Mouse (Mus musculus): ENCODE measurements around the gene Alpl. TPM values are rescaled to one million over a fixed set of nuclear protein-coding genes. Genes with fewer than 3 reads are reported as not detected.

The Alpl gene
- total and polyA plus RNA-seq, 2 experiments = 5.1 to 7.3 TPM

DNA sequence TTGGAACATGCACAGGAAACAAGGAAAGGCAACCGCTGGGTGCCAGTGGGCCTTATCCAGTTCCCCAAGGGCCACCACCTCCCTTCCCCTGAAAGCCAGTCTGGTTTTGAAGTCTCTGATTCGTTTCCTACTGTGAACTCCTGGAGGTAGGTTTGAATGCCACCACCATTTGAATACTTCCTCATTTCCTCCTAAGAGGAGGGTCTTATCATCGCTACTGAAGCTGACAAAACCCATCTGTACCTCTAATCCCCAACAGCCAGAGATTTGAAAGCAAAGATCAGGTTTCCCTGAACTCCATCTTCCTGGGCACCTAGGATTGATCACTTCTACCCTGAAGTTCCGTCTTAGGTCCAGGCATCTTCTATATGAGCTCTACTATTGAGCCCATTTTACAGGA lies 854 bp upstream of the Alpl start:
- Histone ChIP-seq H3K27me3 (ENCODE audit: control insufficient read depth, insufficient read depth, low read length) (no peaks in the 10 kb centered on the region), H3K4me1 (ENCODE audit: control insufficient read depth, insufficient read depth, low read length) (peaks cover 16% of the 10 kb centered on the region), H3K27ac (replicated peaks; ENCODE audit: insufficient read depth, low read depth, low read length) (no peak overlapping the region), H3K4me3 (ENCODE audit: insufficient read depth, low read depth, low read length) (no peak overlapping the region), H3K79me2 (ENCODE audit: control insufficient read depth, insufficient read depth, low read length) (no peaks in the 10 kb centered on the region), H3K9ac (ENCODE audit: low read depth, low read length) (no peak overlapping the region), H3K36me3 (ENCODE audit: control insufficient read depth, insufficient read depth, low read length) (no peaks in the 10 kb centered on the region)
- TF ChIP-seq CTCF (IDR thresholded peaks at IDR 0.05; ENCODE audit: low read depth, low read length) (no peak), POLR2A (IDR thresholded peaks at IDR 0.05; ENCODE audit: extremely low read depth, insufficient read depth, low read length) (no peak)
- no peak for DNase-seq (ENCODE audit: extremely low read depth, low read depth, low spot score)
- 77% methylated on average over 4 of the region's 4 CpGs for WGBS

GRCm38 (mm10) chr4:137794178-137794900 lies 1.8 kb downstream of the Alpl start:
- 40% methylated on average over 13 of the region's 13 CpGs for WGBS
- H3K36me3 ChIP-seq (ENCODE audit: control insufficient read depth, insufficient read depth, low read length) = no peaks in the 10 kb centered on the region
- H3K27ac ChIP-seq (replicated peaks; ENCODE audit: insufficient read depth, low read depth, low read length) = peak overlapping the region; percentile 71
- H3K9ac ChIP-seq (ENCODE audit: low read depth, low read length) = peak overlapping the region; percentile 19
- no peak overlapping the region for H3K4me3 ChIP-seq (ENCODE audit: insufficient read depth, low read depth, low read length)
- H3K27me3 ChIP-seq (ENCODE audit: control insufficient read depth, insufficient read depth, low read length) = no peaks in the 10 kb centered on the region
- TF ChIP-seq POLR2A (IDR thresholded peaks at IDR 0.05; ENCODE audit: extremely low read depth, insufficient read depth, low read length) (no peak), CTCF (IDR thresholded peaks at IDR 0.05; ENCODE audit: low read depth, low read length) (peak; percentile 23; the same call in 1 of the 2 replicates)
- no peaks in the 10 kb centered on the region for H3K79me2 ChIP-seq (ENCODE audit: control insufficient read depth, insufficient read depth, low read length)
- DNase-seq (ENCODE audit: extremely low read depth, low read depth, low spot score) = peak; percentile 95
- H3K4me1 ChIP-seq (ENCODE audit: control insufficient read depth, insufficient read depth, low read length) = peaks cover 14% of the 10 kb centered on the region

GRCm38 (mm10) chr4:137793611-137794010 lies 2.6 kb downstream of the Alpl start:
- no peaks in the 10 kb centered on the region for H3K36me3 ChIP-seq (ENCODE audit: control insufficient read depth, insufficient read depth, low read length)
- H3K27me3 ChIP-seq (ENCODE audit: control insufficient read depth, insufficient read depth, low read length) = no peaks in the 10 kb centered on the region
- no peaks in the 10 kb centered on the region for H3K79me2 ChIP-seq (ENCODE audit: control insufficient read depth, insufficient read depth, low read length)
- peaks cover 14% of the 10 kb centered on the region for H3K4me1 ChIP-seq (ENCODE audit: control insufficient read depth, insufficient read depth, low read length)
- H3K27ac ChIP-seq (replicated peaks; ENCODE audit: insufficient read depth, low read depth, low read length) = peak overlapping the region; percentile 58
- peak overlapping the region; percentile 11; the same call in 1 of the 2 replicates for H3K9ac ChIP-seq (ENCODE audit: low read depth, low read length)
- no peak overlapping the region for H3K4me3 ChIP-seq (ENCODE audit: insufficient read depth, low read depth, low read length)
- TF ChIP-seq CTCF (IDR thresholded peaks at IDR 0.05; ENCODE audit: low read depth, low read length) (no peak), POLR2A (IDR thresholded peaks at IDR 0.05; ENCODE audit: extremely low read depth, insufficient read depth, low read length) (no peak)
- DNase-seq (ENCODE audit: extremely low read depth, low read depth, low spot score) = no peak
- WGBS = 63% methylated on average over 7 of the region's 7 CpGs

DNA sequence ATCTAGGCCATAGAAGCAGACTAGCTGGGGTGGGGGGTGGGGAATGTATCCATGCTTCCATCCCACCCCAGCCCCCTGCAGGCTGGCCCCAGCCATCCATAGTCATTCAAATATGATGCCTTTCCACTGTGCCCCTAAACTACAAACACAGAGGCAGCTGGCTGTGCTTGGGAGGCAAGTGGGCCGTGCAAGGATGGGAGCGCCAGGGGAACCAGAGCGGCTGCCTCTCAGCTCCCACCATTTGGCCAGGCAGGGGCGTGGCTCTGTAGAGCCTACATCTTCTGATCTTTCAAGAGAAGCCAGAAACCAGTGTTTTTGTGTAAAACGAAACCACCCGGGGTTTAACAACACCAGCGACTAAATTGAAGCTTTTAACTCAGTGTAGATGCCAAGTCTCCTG lies 4.7 kb downstream of the Alpl start:
- Histone ChIP-seq H3K27me3 (ENCODE audit: control insufficient read depth, insufficient read depth, low read length) (no peaks in the 10 kb centered on the region), H3K4me1 (ENCODE audit: control insufficient read depth, insufficient read depth, low read length) (peaks cover 14% of the 10 kb centered on the region), H3K36me3 (ENCODE audit: control insufficient read depth, insufficient read depth, low read length) (no peaks in the 10 kb centered on the region), H3K4me3 (ENCODE audit: insufficient read depth, low read depth, low read length) (no peak overlapping the region), H3K79me2 (ENCODE audit: control insufficient read depth, insufficient read depth, low read length) (no peaks in the 10 kb centered on the region), H3K27ac (replicated peaks; ENCODE audit: insufficient read depth, low read depth, low read length) (no peak overlapping the region), H3K9ac (ENCODE audit: low read depth, low read length) (no peak overlapping the region)
- WGBS = 73% methylated on average over 7 of the region's 7 CpGs
- DNase-seq (ENCODE audit: extremely low read depth, low read depth, low spot score) = no peak
- TF ChIP-seq CTCF (IDR thresholded peaks at IDR 0.05; ENCODE audit: low read depth, low read length) = no peak
- TF ChIP-seq POLR2A (IDR thresholded peaks at IDR 0.05; ENCODE audit: extremely low read depth, insufficient read depth, low read length) = no peak

- no peak overlapping the region for H3K27ac ChIP-seq (replicated peaks; ENCODE audit: insufficient read depth, low read depth, low read length)
- no peaks in the 10 kb centered on the region for H3K27me3 ChIP-seq (ENCODE audit: control insufficient read depth, insufficient read depth, low read length)
- H3K79me2 ChIP-seq (ENCODE audit: control insufficient read depth, insufficient read depth, low read length) = no peaks in the 10 kb centered on the region
Observed at GRCm38 (mm10) chr4:137790981-137791380, 5.2 kb downstream of the Alpl start.

DNA sequence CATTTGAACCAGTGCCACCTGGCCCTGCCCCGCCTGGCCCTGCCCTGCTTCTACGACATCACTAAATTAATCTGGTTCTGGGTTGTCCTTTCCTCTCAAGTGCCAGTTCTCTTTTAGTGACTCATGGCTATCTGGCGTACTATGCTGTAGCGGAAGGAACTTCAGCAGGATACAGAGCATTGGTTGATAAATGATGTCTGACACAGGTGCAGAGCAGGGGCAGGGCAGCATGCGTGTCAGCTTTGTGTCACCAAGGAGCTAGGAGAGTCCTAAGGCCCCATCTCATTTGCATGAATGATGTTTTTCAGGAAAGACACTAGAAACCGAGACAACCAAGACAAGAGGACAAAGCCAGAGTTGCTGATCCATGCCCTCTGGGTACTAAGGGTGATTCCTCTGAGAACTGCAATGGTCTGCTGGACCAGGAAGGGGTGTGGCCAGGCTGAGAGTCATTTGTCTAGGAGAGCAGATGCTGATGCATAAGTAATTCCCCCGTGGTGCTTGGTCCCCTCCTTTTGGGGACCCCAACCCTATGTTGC lies 7.6 kb downstream of the Alpl start:
- Histone ChIP-seq H3K27me3 (ENCODE audit: control insufficient read depth, insufficient read depth, low read length) (no peaks in the 10 kb centered on the region), H3K4me1 (ENCODE audit: control insufficient read depth, insufficient read depth, low read length) (peaks cover under 1% of the 10 kb centered on the region; the same call in 1 of the 2 replicates), H3K27ac (replicated peaks; ENCODE audit: insufficient read depth, low read depth, low read length) (no peak overlapping the region), H3K9ac (ENCODE audit: low read depth, low read length) (no peak overlapping the region), H3K36me3 (ENCODE audit: control insufficient read depth, insufficient read depth, low read length) (no peaks in the 10 kb centered on the region), H3K4me3 (ENCODE audit: insufficient read depth, low read depth, low read length) (no peak overlapping the region), H3K79me2 (ENCODE audit: control insufficient read depth, insufficient read depth, low read length) (no peaks in the 10 kb centered on the region)
- TF ChIP-seq POLR2A (IDR thresholded peaks at IDR 0.05; ENCODE audit: extremely low read depth, insufficient read depth, low read length) (no peak), CTCF (IDR thresholded peaks at IDR 0.05; ENCODE audit: low read depth, low read length) (no peak)
- 85% methylated on average over 7 of the region's 7 CpGs for WGBS
- no peak for DNase-seq (ENCODE audit: extremely low read depth, low read depth, low spot score)

More at GRCm38 (mm10) chr4:137790981-137791380, 5.2 kb downstream of the Alpl start:
- Histone ChIP-seq H3K9ac (ENCODE audit: low read depth, low read length) (no peak overlapping the region), H3K4me1 (ENCODE audit: control insufficient read depth, insufficient read depth, low read length) (peaks cover 14% of the 10 kb centered on the region), H3K36me3 (ENCODE audit: control insufficient read depth, insufficient read depth, low read length) (no peaks in the 10 kb centered on the region), H3K4me3 (ENCODE audit: insufficient read depth, low read depth, low read length) (no peak overlapping the region)
- WGBS = 90% methylated on average over 5 of the region's 5 CpGs
- no peak for TF ChIP-seq POLR2A (IDR thresholded peaks at IDR 0.05; ENCODE audit: extremely low read depth, insufficient read depth, low read length)
- TF ChIP-seq CTCF (IDR thresholded peaks at IDR 0.05; ENCODE audit: low read depth, low read length) = no peak
- no peak for DNase-seq (ENCODE audit: extremely low read depth, low read depth, low spot score)
